Mouse (Mus musculus): ENCODE measurements at regions not wholly inside any gene's neighbourhood (a gene's known extent, or its start where the extent isn't known, plus 50 kb on each side); places are given as distances from the start of the nearest gene placed in this dataset.
"Not testable (repeated sequence)": the region's sequence is repeated elsewhere in the genome, so short reads cannot be mapped to it uniquely, and the experiment has no call there.

DNA sequence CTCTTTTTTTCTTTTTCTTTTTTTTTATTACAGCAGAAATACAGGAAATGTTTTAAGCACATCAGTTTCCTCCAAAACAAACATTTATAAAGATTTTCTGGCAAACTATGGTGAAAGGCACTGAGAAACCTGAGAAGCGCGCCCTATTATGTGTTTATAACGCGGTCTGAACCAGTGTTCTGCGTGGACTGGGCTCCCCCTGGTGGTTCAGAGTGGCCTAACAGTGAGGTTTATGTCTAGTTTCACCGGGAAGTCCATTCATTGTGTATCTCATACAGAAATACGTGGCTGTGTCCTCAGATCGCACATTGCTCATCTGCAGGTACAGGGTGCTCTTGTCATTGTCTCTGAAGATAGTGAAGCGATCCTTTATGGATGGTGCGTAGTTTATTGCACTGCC lies 437.9 kb downstream of the Adam6a start:
- peak; percentile 30 for DNase-seq (ENCODE audit: low spot score)
- not testable (repeated sequence) for H3K4me3 ChIP-seq (ENCODE audit: low read depth, low read length)

DNA sequence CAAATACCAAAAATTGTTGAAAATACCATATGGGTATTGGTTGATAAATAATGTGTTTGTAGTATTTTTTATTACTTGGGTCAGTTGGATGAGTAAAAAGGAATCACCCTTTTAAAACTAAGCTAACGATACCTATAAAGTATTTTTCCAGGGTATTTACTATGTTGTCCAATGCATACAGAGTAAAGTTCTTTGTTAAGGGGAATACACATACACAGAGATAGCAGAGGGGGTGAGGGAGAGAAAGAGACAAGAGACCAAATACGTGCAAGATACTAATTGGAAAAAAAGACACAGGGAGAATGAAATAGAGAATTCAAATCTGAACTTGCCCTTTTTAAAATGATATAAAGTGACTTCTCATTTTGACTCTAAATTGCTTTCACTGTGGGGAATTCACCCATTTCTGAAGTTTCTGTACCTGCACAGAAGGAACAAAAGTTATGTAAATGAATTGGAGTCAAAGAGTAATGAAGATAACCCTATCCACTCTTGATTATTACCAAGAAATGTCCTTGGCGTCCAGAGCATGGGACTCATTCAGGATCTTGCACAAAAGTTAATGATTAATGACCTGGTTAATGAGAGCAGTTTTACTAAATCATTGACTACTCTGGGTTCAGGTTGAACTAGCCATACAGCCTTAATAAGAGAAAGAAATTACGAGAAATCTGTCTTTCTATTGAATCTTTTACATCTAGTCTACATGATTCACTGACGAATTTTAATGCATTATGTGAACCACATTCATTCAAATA lies 443.7 kb downstream of the Adam6a start:
- no peak overlapping the region for H3K27ac ChIP-seq (ENCODE audit: low read depth, low read length)
- no peak for DNase-seq (ENCODE audit: low spot score)
- H3K4me2 ChIP-seq (ENCODE audit: low read depth, low read length, poor library complexity, severe bottlenecking), result no peak overlapping the region
- no peaks in the 10 kb centered on the region for H3K4me1 ChIP-seq (ENCODE audit: insufficient read depth, low read length)
- no peak for TF ChIP-seq CTCF (IDR thresholded peaks at IDR 0.05)
- WGBS, result 73% methylated on average over 5 of the region's 5 CpGs
- H3K4me3 ChIP-seq (ENCODE audit: low read depth, low read length), result no peak overlapping the region
- no peak for ATAC-seq (ENCODE audit: low FRiP score)
- H3K36me3 ChIP-seq (ENCODE audit: insufficient read depth, low read length), result no peaks in the 10 kb centered on the region
- H3K9me3 ChIP-seq (ENCODE audit: low read length), result peaks cover 7% of the 10 kb centered on the region; the same call in 1 of the 2 replicates
- no peak overlapping the region for H3K9ac ChIP-seq (replicated peaks; ENCODE audit: low read length, poor library complexity, severe bottlenecking)
- no peaks in the 10 kb centered on the region for H3K27me3 ChIP-seq (ENCODE audit: insufficient read depth, low read length)

More for the DNA sequence above, 437.9 kb downstream of the Adam6a start:
- H3K9me3 ChIP-seq (ENCODE audit: low read length); H3K27me3 ChIP-seq (ENCODE audit: insufficient read depth, low read length); H3K9ac ChIP-seq (replicated peaks; ENCODE audit: low read length, poor library complexity, severe bottlenecking); ATAC-seq (ENCODE audit: low FRiP score); H3K4me2 ChIP-seq (ENCODE audit: low read depth, low read length, poor library complexity, severe bottlenecking); H3K4me1 ChIP-seq (ENCODE audit: insufficient read depth, low read length); H3K27ac ChIP-seq (ENCODE audit: low read depth, low read length); H3K36me3 ChIP-seq (ENCODE audit: insufficient read depth, low read length): not testable (repeated sequence)
- 43% methylated on average over 10 of the region's 10 CpGs for WGBS
- TF ChIP-seq CTCF (IDR thresholded peaks at IDR 0.05), result peak; percentile 58

DNA sequence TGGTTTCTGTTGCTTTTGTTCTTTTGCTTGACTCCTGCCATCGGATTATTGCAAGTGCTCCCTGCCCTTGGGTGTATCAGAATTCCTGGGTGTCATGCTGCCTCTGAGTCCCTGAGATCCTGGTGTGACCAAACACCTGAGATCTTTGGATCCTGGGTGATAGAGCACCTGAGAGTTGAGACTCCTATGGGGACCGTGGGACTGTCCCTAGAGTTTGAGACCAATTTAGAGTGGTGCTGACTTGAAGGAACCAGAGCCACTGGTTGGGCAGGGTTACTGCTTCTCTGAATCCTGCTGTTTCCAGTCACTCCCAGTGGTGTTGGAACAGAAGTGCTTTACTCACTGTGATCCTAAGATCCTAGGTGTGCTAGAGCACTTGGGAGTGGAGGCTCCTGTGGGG lies 448.7 kb downstream of the Adam6a start:
- 83% methylated on average over 2 of the region's 2 CpGs for WGBS
- DNase-seq (ENCODE audit: low spot score), result no peak
- no peak overlapping the region for H3K9ac ChIP-seq (replicated peaks; ENCODE audit: low read length, poor library complexity, severe bottlenecking)

DNA sequence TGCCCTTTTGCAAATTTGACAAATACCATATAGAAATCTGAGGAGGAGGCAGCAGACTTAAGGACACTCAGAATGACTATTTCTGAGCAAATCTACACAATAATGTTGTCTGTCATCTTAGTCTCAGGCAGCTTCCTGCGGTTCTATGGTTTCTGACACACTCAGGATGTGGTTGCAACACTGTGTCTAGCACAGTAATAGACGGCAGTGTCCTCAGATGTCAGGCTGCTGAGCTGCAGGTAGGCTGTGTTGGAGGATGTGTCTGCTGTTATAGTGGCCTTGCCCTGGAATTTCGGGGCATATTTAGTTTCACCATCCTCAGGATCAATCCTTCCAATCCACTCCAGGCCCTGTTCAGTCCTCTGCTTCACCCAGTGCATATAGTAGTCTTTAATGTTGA lies 450.6 kb downstream of the Adam6a start:
- H3K27me3 ChIP-seq (ENCODE audit: insufficient read depth, low read length); H3K9me3 ChIP-seq (ENCODE audit: low read length); H3K4me3 ChIP-seq (ENCODE audit: low read depth, low read length); H3K9ac ChIP-seq (replicated peaks; ENCODE audit: low read length, poor library complexity, severe bottlenecking); ATAC-seq (ENCODE audit: low FRiP score); H3K4me2 ChIP-seq (ENCODE audit: low read depth, low read length, poor library complexity, severe bottlenecking); H3K27ac ChIP-seq (ENCODE audit: low read depth, low read length); DNase-seq (ENCODE audit: low spot score); H3K36me3 ChIP-seq (ENCODE audit: insufficient read depth, low read length); H3K4me1 ChIP-seq (ENCODE audit: insufficient read depth, low read length): not testable (repeated sequence)
- 51% methylated on average over 3 of the region's 3 CpGs for WGBS

More for the DNA sequence above, 448.7 kb downstream of the Adam6a start:
- H3K4me3 ChIP-seq (ENCODE audit: low read depth, low read length), result no peak overlapping the region
- H3K4me2 ChIP-seq (ENCODE audit: low read depth, low read length, poor library complexity, severe bottlenecking), result no peak overlapping the region
- H3K27ac ChIP-seq (ENCODE audit: low read depth, low read length), result no peak overlapping the region
- no peaks in the 10 kb centered on the region for H3K36me3 ChIP-seq (ENCODE audit: insufficient read depth, low read length)
- TF ChIP-seq CTCF (IDR thresholded peaks at IDR 0.05), result no peak
- no peak for ATAC-seq (ENCODE audit: low FRiP score)
- H3K27me3 ChIP-seq (ENCODE audit: insufficient read depth, low read length), result no peaks in the 10 kb centered on the region
- H3K4me1 ChIP-seq (ENCODE audit: insufficient read depth, low read length), result no peaks in the 10 kb centered on the region
- H3K9me3 ChIP-seq (ENCODE audit: low read length), result peaks cover 7% of the 10 kb centered on the region; the same call in 1 of the 2 replicates

DNA sequence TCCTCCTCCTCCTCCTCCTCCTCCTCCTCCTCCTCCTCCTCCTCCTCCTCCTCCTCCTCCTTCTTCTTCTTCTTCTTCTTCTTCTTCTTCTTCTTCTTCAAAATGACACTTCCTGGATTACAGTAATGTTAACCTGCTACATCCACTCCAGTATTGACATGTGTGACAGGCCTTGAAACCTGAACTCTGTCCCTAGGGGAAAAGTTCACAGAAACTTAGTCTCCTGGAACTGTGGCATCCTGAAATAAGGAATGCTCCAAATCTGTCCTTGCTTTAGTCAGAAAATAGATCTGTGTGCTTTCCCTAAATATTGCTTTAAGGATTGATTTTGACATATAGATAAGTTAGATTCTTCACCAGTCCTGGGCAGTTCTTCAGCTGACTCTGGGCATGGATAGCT lies 464.8 kb downstream of the Adam6a start:
- not testable (repeated sequence) for H3K36me3 ChIP-seq (ENCODE audit: insufficient read depth, low read length); H3K9ac ChIP-seq (replicated peaks; ENCODE audit: low read length, poor library complexity, severe bottlenecking); H3K9me3 ChIP-seq (ENCODE audit: low read length); ATAC-seq (ENCODE audit: low FRiP score); H3K27me3 ChIP-seq (ENCODE audit: insufficient read depth, low read length); H3K4me3 ChIP-seq (ENCODE audit: low read depth, low read length); H3K27ac ChIP-seq (ENCODE audit: low read depth, low read length); H3K4me1 ChIP-seq (ENCODE audit: insufficient read depth, low read length); DNase-seq (ENCODE audit: low spot score); H3K4me2 ChIP-seq (ENCODE audit: low read depth, low read length, poor library complexity, severe bottlenecking)

DNA sequence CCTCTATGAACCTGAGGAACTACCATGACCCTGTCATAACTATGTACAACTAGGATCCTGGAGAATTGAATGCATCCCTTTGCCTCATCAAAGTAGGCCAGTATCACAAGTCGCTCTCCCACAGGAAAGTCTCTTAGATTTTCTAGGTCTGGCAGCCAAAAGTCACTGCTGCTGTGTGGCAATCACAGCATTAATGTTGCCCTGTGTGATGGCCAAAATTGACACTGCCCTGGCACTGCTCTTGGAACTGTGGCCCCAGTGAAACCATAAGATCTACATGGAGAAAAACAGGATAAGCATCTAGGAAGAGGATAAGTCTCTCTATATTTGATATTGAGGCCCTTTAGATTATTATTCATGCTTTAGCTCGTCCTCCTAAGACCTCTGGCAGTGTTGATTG lies 465.7 kb downstream of the Adam6a start:
- Histone ChIP-seq H3K36me3 (ENCODE audit: insufficient read depth, low read length) (no peaks in the 10 kb centered on the region), H3K4me3 (ENCODE audit: low read depth, low read length) (no peak overlapping the region), H3K4me1 (ENCODE audit: insufficient read depth, low read length) (no peaks in the 10 kb centered on the region), H3K9ac (replicated peaks; ENCODE audit: low read length, poor library complexity, severe bottlenecking) (no peak overlapping the region), H3K27me3 (ENCODE audit: insufficient read depth, low read length) (no peaks in the 10 kb centered on the region), H3K27ac (ENCODE audit: low read depth, low read length) (no peak overlapping the region), H3K4me2 (ENCODE audit: low read depth, low read length, poor library complexity, severe bottlenecking) (no peak overlapping the region), H3K9me3 (ENCODE audit: low read length) (0 out of 2 replicates have a peak, but pooled peaks cover 5% of the 10 kb centered on the region)
- DNase-seq (ENCODE audit: low spot score), result no peak
- TF ChIP-seq CTCF (IDR thresholded peaks at IDR 0.05), result no peak
- no peak for ATAC-seq (ENCODE audit: low FRiP score)
- WGBS, result 55% methylated on average over 2 of the region's 2 CpGs
